Mouse (Mus musculus) embryonic facial prominence, embryonic 11.5 days (tissue): ENCODE data around the gene Gm49416. TPM values are rescaled to one million over a fixed set of nuclear protein-coding genes. Genes with fewer than 3 reads are reported as not detected.

Experiments
- ATAC-seq: fragments of 200-750 bp; cut with Nextera tagmentation; replicated peaks from 2 replicates; pipeline ENCODE4 v1.8.0; 2017; ENCODE audit warnings: low read depth; ENCODE audit not compliant: insufficient number of reproducible peaks, low FRiP score, low TSS enrichment
- DNase-seq: peaks from one replicate; pipeline ENCODE4 v3.0.0-alpha.2; 2015; ENCODE audit warnings: low spot score
- H3K27ac ChIP-seq: fragments of 300-500 bp; sonication (generic); replicated peaks from 2 replicates; pipeline ENCODE4 v1.5.1; 2014; ENCODE audit warnings: mild to moderate bottlenecking, low read depth, low read length, control low read depth
- H3K27me3 ChIP-seq: fragments of 300-500 bp; sonication (generic); 2 replicates; pipeline ENCODE4 v1.6.1; 2014; ENCODE audit warnings: mild to moderate bottlenecking, low read length, moderate library complexity, mixed read lengths; ENCODE audit not compliant: control insufficient read depth, insufficient read depth
- H3K36me3 ChIP-seq: fragments of 300-500 bp; sonication (generic); replicated peaks from 2 replicates; pipeline ENCODE4 v1.6.1; 2014; ENCODE audit warnings: low read depth, mild to moderate bottlenecking, low read length, moderate library complexity, mixed read lengths; ENCODE audit not compliant: control insufficient read depth, insufficient read depth
- H3K4me1 ChIP-seq: fragments of 300-500 bp; sonication (generic); 2 replicates; pipeline ENCODE4 v1.6.1; 2014; ENCODE audit warnings: low read length, mixed read lengths; ENCODE audit not compliant: control insufficient read depth, insufficient read depth
- H3K4me2 ChIP-seq: fragments of 300-500 bp; sonication (generic); 2 replicates; pipeline ENCODE4 v1.6.1; 2014; ENCODE audit warnings: low read depth, mild to moderate bottlenecking, control low read depth, low read length, moderate library complexity
- H3K4me3 ChIP-seq: fragments of 300-500 bp; sonication (generic); 2 replicates; pipeline ENCODE4 v1.5.1; 2014; ENCODE audit warnings: low read depth, low read length, control low read depth
- H3K9ac ChIP-seq: fragments of 300-500 bp; sonication (generic); replicated peaks from 2 replicates; pipeline ENCODE4 v1.6.1; 2014; ENCODE audit warnings: mild to moderate bottlenecking, control low read depth, low read length
- H3K9me3 ChIP-seq: fragments of 300-500 bp; sonication (generic); replicated peaks from 2 replicates; pipeline ENCODE4 v1.6.1; 2016; ENCODE audit warnings: mild to moderate bottlenecking, low read length, inconsistent platforms, mixed read lengths; ENCODE audit not compliant: control insufficient read depth
- WGBS: fragments of 180-500 bp; shearing (Covaris S2); extraction: QIAGEN DNeasy Blood & Tissue Kit; methylation state at CpG from one replicate; pipeline ENCODE4 v1.1.7; 2014; 5-methylcytosine and 5-hydroxymethylcytosine counted together
- polyA plus RNA-seq: library from polyadenylated mRNA; unstranded; fragments of >200 nt; fragmentation: Nextera tagmentation; extraction: Ambion mirVana; gene quantifications from 2 replicates; pipeline ENCODE4 v1.2.1, GENCODE M21; 2014

The Gm49416 gene
- polyA plus RNA-seq, 1 experiment from 2014 or later: 0.34 TPM

DNA sequence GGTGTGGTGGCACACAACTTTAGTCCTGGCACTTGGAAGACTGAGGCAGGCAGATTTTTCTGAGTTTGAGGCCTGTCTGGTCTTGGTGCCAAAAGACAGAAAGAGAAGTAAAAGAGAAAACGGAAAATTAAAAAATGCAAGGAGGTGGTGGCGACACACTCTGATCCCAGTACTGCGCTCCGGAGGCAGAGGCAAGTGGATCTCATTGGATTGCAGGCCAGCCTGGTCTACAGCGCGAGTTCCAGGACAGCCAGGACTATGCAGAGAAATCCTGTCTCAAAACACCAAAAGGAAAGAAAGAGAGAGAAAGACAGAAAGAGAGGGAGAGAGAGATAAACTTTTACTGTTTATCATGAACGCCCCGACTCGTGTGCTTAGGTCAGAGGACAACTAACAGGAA lies 17.9 kb upstream of the Gm49416 start:
- Histone ChIP-seq H3K4me2 (peak overlapping the region; percentile 21), H3K4me3 (peak overlapping the region; percentile 90), H3K9ac (peak overlapping the region; percentile 43), H3K9me3 (no peaks in the 10 kb centered on the region), H3K4me1 (no peaks in the 10 kb centered on the region), H3K36me3 (peaks cover 10% of the 10 kb centered on the region), H3K27ac (no peak overlapping the region), H3K27me3 (no peaks in the 10 kb centered on the region)
- DNase-seq (no peak), ATAC-seq (no peak; the same call in 1 of the 2 replicates)
- 61% methylated on average over 9 of the region's 9 CpGs for WGBS

- no peaks in the 10 kb centered on the region for H3K9me3 ChIP-seq
- peak within 1 kb of the TSS; percentile 90 for H3K4me3 ChIP-seq
- WGBS: under 1% methylated on average over 57 of the region's 59 CpGs
These were observed 17.2 kb upstream of the Gm49416 start, which contains the start of gene Ubxn1 for GRCm38 (mm10) chr19:8871267-8872186. Gene Ubxn1, plus strand, starts transcription at chr19:8871496.

DNA sequence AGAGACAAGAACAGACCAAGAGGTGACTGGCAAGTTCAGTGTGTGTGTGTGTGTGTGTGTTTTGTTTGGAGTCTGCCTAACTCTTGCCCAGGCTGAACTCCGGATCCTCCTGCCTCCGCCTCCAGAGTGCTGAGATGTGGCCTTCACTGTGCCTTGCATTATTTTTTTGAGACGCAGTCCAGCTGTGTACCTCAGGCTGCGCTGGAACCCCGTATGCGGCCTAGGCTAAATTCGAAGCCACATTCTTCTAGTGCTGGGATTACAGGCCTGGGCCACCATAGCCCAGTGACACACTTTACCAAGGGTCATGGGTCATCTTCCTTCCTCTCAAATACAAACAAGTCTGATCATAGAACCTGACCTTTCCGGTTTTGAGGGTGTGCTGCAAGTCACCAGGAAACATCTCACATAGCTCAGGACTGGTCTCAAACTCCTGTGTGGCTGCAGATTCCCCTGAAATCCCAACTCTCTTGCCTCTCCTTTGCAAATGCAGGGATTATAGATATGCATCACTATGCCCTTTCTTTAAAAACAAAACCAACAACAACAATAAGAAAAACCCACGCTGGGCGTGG lies 16.4 kb upstream of the Gm49416 start:
- no peak for DNase-seq
- H3K4me2 ChIP-seq: peak overlapping the region; percentile 73
- no peaks in the 10 kb centered on the region for H3K4me1 ChIP-seq
- H3K27ac ChIP-seq: no peak overlapping the region
- H3K27me3 ChIP-seq: no peaks in the 10 kb centered on the region
- H3K36me3 ChIP-seq: peaks cover 10% of the 10 kb centered on the region
- peak overlapping the region; percentile 83 for H3K9ac ChIP-seq
- H3K4me3 ChIP-seq: peak overlapping the region; percentile 90
- 74% methylated on average over 10 of the region's 10 CpGs for WGBS
- ATAC-seq: no peak
- no peaks in the 10 kb centered on the region for H3K9me3 ChIP-seq

More at GRCm38 (mm10) chr19:8871267-8872186, 17.2 kb upstream of the Gm49416 start, which contains the start of gene Ubxn1:
- peak within 1 kb of the TSS; percentile 73 for H3K4me2 ChIP-seq
- peak within 1 kb of the TSS; percentile 83 for H3K9ac ChIP-seq
- peak; percentile 96 for ATAC-seq
- DNase-seq: peak; percentile 97
- H3K27ac ChIP-seq: peak within 1 kb of the TSS; percentile 23
- peaks cover 10% of the 10 kb centered on the region for H3K36me3 ChIP-seq
- H3K27me3 ChIP-seq: no peaks in the 10 kb centered on the region
- no peaks in the 10 kb centered on the region for H3K4me1 ChIP-seq

DNA sequence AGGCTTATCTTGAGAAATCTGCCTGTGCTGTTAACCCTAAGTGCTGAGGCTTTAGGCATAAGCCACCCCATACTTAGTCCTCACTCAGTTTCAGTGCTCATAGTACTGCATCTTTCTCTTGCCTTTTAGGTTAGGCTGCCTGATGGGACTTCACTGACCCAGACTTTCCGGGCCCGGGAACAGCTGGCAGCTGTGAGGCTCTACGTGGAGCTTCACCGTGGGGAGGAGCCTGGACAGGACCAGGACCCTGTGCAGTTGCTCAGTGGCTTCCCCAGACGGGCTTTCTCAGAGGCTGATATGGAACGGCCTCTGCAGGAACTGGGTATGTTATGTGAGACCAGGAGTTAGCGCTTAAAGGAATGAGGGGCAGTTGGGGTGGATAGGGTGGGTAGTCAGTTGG lies 13.7 kb upstream of the Gm49416 start:
- H3K4me1 ChIP-seq: no peaks in the 10 kb centered on the region
- no peak for ATAC-seq
- no peak overlapping the region for H3K4me2 ChIP-seq
- no peak overlapping the region for H3K4me3 ChIP-seq
- 93% methylated on average over 7 of the region's 7 CpGs for WGBS
- no peak for DNase-seq
- no peak overlapping the region for H3K27ac ChIP-seq
- H3K27me3 ChIP-seq: no peaks in the 10 kb centered on the region
- no peaks in the 10 kb centered on the region for H3K9me3 ChIP-seq
- H3K9ac ChIP-seq: no peak overlapping the region
- H3K36me3 ChIP-seq: peaks cover 10% of the 10 kb centered on the region

GRCm38 (mm10) chr19:8880311-8881033 lies 8.3 kb upstream of the Gm49416 start, which contains the start of gene Uqcc3:
Gene Uqcc3, minus strand, starts transcription at chr19:8880923.
- ATAC-seq: peak; percentile 98
- DNase-seq: peak; percentile 92

GRCm38 (mm10) chr19:8881034-8881392 lies 7.7 kb upstream of the Gm49416 start:
- H3K4me3 ChIP-seq: peak overlapping the region; percentile 82
- 20% methylated on average over 3 of the region's 3 CpGs for WGBS
- DNase-seq (no peak), ATAC-seq (no peak)
- H3K9ac ChIP-seq: peak overlapping the region; percentile 91; the same call in 1 of the 2 replicates
- H3K36me3 ChIP-seq: no peaks in the 10 kb centered on the region; the same call in 1 of the 2 replicates
- peak overlapping the region; percentile 81 for H3K4me2 ChIP-seq
- H3K9me3 ChIP-seq: no peaks in the 10 kb centered on the region
- H3K4me1 ChIP-seq: no peaks in the 10 kb centered on the region
- H3K27ac ChIP-seq: no peak overlapping the region
- no peaks in the 10 kb centered on the region for H3K27me3 ChIP-seq

More at GRCm38 (mm10) chr19:8880311-8881033, 8.3 kb upstream of the Gm49416 start, which contains the start of gene Uqcc3:
- H3K27me3 ChIP-seq: no peaks in the 10 kb centered on the region
- peak within 1 kb of the TSS; percentile 82 for H3K4me3 ChIP-seq
- no peaks in the 10 kb centered on the region for H3K9me3 ChIP-seq
- H3K4me2 ChIP-seq: peak within 1 kb of the TSS; percentile 81
- H3K4me1 ChIP-seq: no peaks in the 10 kb centered on the region
- under 1% methylated on average over 42 of the region's 42 CpGs for WGBS
- peaks cover under 1% of the 10 kb centered on the region for H3K36me3 ChIP-seq
- H3K9ac ChIP-seq: peak within 1 kb of the TSS; percentile 91
- H3K27ac ChIP-seq: peak within 1 kb of the TSS; percentile 52

DNA sequence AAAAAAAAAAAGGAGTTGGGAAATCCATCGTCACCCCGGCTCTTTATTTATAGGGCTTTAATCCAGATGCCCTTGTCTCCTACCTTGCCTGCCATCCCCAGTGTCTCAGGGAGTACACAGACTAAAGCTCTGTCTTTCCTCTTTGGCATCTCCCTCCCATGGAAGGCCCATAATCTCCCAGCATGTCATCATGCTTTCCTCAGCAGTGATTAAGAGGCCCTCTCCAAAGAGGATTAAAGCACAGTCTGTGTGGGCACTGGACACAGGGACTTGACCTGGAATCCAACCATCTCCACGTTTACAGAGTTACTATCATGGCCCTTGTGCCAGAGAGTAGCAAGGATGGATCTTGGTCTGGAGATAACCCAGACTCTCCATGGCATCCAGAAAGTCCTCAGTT lies 5.1 kb upstream of the Gm49416 start, which contains the start of the genes Lbhd1 and Gm49403:
Gene Lbhd1, plus strand, starts transcription at position 117 of the 400 bp plus-strand sequence.
Gene Gm49403, plus strand, starts transcription at position 315 of the 400 bp plus-strand sequence.
- Histone ChIP-seq H3K9me3 (no peaks in the 10 kb centered on the region), H3K4me3 (no peak within 1 kb of the TSS), H3K4me1 (no peaks in the 10 kb centered on the region), H3K27ac (no peak within 1 kb of the TSS), H3K9ac (no peak within 1 kb of the TSS), H3K36me3 (no peaks in the 10 kb centered on the region), H3K4me2 (no peak within 1 kb of the TSS), H3K27me3 (no peaks in the 10 kb centered on the region)
- no peak for ATAC-seq
- 82% methylated on average over 3 of the region's 3 CpGs for WGBS
- DNase-seq: no peak
